Mouse (Mus musculus) neural tube, embryonic 14.5 days (tissue): Measurements from ENCODE around the gene Hist1h3d. TPM values are rescaled to one million over a fixed set of nuclear protein-coding genes. Genes with fewer than 3 reads are reported as not detected.
"Not testable (repeated sequence)": the region's sequence is repeated elsewhere in the genome, so short reads cannot be mapped to it uniquely, and the experiment has no call there.

Experiments
- ATAC-seq: fragments of 200-750 bp; cut with Nextera tagmentation; 2 replicates; pipeline ENCODE4 v1.8.0; 2017; ENCODE audit warnings: low read depth, mild to moderate bottlenecking, moderate TSS enrichment, moderate library complexity
- H3K27ac ChIP-seq: fragments of 300-500 bp; sonication (generic); 2 replicates; pipeline ENCODE4 v1.5.1; 2014; ENCODE audit warnings: low read depth, mild to moderate bottlenecking, control low read depth, low read length, moderate library complexity, mixed read lengths
- H3K27me3 ChIP-seq: fragments of 300-500 bp; sonication (generic); 2 replicates; pipeline ENCODE4 v1.6.1; 2014; ENCODE audit warnings: low read length; ENCODE audit not compliant: control insufficient read depth, insufficient read depth
- H3K36me3 ChIP-seq: fragments of 300-500 bp; sonication (generic); 2 replicates; pipeline ENCODE4 v1.6.1; 2014; ENCODE audit warnings: low read length, mixed read lengths; ENCODE audit not compliant: control insufficient read depth, insufficient read depth
- H3K4me1 ChIP-seq: fragments of 300-500 bp; sonication (generic); 2 replicates; pipeline ENCODE4 v1.6.1; 2014; ENCODE audit warnings: low read length; ENCODE audit not compliant: control insufficient read depth, insufficient read depth
- H3K4me2 ChIP-seq: fragments of 300-500 bp; sonication (generic); 2 replicates; pipeline ENCODE4 v1.6.1; 2014; ENCODE audit warnings: mild to moderate bottlenecking, low read depth, low read length, control low read depth
- H3K4me3 ChIP-seq: fragments of 300-500 bp; sonication (generic); 2 replicates; pipeline ENCODE4 v1.5.1; 2014; ENCODE audit warnings: low read depth, low read length, control low read depth, mixed read lengths
- H3K9ac ChIP-seq: fragments of 300-500 bp; sonication (generic); replicated peaks from 2 replicates; pipeline ENCODE4 v1.6.1; 2014; ENCODE audit warnings: low read depth, mild to moderate bottlenecking, control low read depth, low read length, mixed read lengths
- H3K9me3 ChIP-seq: fragments of 300-500 bp; sonication (generic); 2 replicates; pipeline ENCODE4 v1.6.1; 2016; ENCODE audit warnings: low read length; ENCODE audit not compliant: control insufficient read depth
- WGBS: fragments of 180-500 bp; shearing (Covaris S2); extraction: QIAGEN DNeasy Blood & Tissue Kit; methylation state at CpG from one replicate; pipeline ENCODE4 v1.1.7; 2014; 5-methylcytosine and 5-hydroxymethylcytosine counted together
- polyA plus RNA-seq: library from polyadenylated mRNA; unstranded; fragments of >200 nt; fragmentation: Nextera tagmentation; extraction: Ambion mirVana; gene quantifications from 2 replicates; pipeline ENCODE4 v1.2.1, GENCODE M21; 2014

Hist1h3d gene
- polyA plus RNA-seq, 1 experiment from 2014 or later: 0.50 TPM

GRCm38 (mm10) chr13:23532262-23533075 is 43.1 kb upstream of the Hist1h3d start:
- Histone ChIP-seq H3K27me3 (no peaks in the 10 kb centered on the region), H3K27ac (peak overlapping the region; percentile 96; the same call in 1 of the 2 replicates), H3K9me3 (no peaks in the 10 kb centered on the region), H3K4me2 (peak overlapping the region; percentile 70), H3K4me3 (peak overlapping the region; percentile 42), H3K36me3 (no peaks in the 10 kb centered on the region), H3K4me1 (peaks cover 31% of the 10 kb centered on the region), H3K9ac (peak overlapping the region; percentile 64; the same call in 1 of the 2 replicates)
- 27% methylated on average over 9 of the region's 9 CpGs for WGBS
- no peak for ATAC-seq

GRCm38 (mm10) chr13:23533560-23534367 is 41.8 kb upstream of the Hist1h3d start, which contains the start of gene Hist1h2af:
Gene Hist1h2af (plus strand): TSS chr13:23533906.
- H3K36me3 ChIP-seq, H3K27me3 ChIP-seq, H3K9me3 ChIP-seq, H3K9ac ChIP-seq: not testable (repeated sequence)
- Histone ChIP-seq H3K27ac (peak within 1 kb of the TSS; percentile 70), H3K4me2 (peak within 1 kb of the TSS; percentile 70), H3K4me1 (peaks cover 31% of the 10 kb centered on the region), H3K4me3 (peak within 1 kb of the TSS; percentile 40)
- WGBS: 1% methylated on average over 22 of the region's 53 CpGs
- ATAC-seq: peak; percentile 32; the same call in 1 of the 2 replicates

- H3K27ac ChIP-seq: peak overlapping the region; percentile 39
- H3K36me3 ChIP-seq: no peaks in the 10 kb centered on the region
- peak overlapping the region; percentile 40 for H3K4me3 ChIP-seq
- peak overlapping the region; percentile 70 for H3K4me2 ChIP-seq
- no peak overlapping the region; the same call in 1 of the 2 replicates for H3K9ac ChIP-seq
- ATAC-seq: no peak
- H3K27me3 ChIP-seq: no peaks in the 10 kb centered on the region
- H3K4me1 ChIP-seq: peaks cover 31% of the 10 kb centered on the region
- no peaks in the 10 kb centered on the region for H3K9me3 ChIP-seq
- WGBS: under 1% methylated on average over 15 of the region's 15 CpGs
Measured at GRCm38 (mm10) chr13:23534368-23535131, 41.0 kb upstream of the Hist1h3d start.

GRCm38 (mm10) chr13:23535137-23536075 is 40.2 kb upstream of the Hist1h3d start, which contains the start of gene Hist1h3g:
Gene Hist1h3g (plus strand): TSS chr13:23535422.
- Histone ChIP-seq H3K4me3 (peak within 1 kb of the TSS; percentile 40), H3K4me2 (peak within 1 kb of the TSS; percentile 70), H3K4me1 (peaks cover 27% of the 10 kb centered on the region), H3K27ac (peak within 1 kb of the TSS; percentile 39)
- not testable (repeated sequence) for H3K27me3 ChIP-seq, H3K36me3 ChIP-seq, H3K9ac ChIP-seq, H3K9me3 ChIP-seq
- peak; percentile 90 for ATAC-seq
- under 1% methylated on average over 32 of the region's 62 CpGs for whole genome bisulfite sequencing

GRCm38 (mm10) chr13:23536076-23536822 is 39.3 kb upstream of the Hist1h3d start:
- Histone ChIP-seq H3K27me3 (no peaks in the 10 kb centered on the region), H3K4me1 (peaks cover 27% of the 10 kb centered on the region), H3K9me3 (no peaks in the 10 kb centered on the region), H3K9ac (no peak overlapping the region), H3K36me3 (no peaks in the 10 kb centered on the region), H3K27ac (no peak overlapping the region), H3K4me3 (peak overlapping the region; percentile 40), H3K4me2 (peak overlapping the region; percentile 70)
- WGBS: 20% methylated on average over 7 of the region's 7 CpGs
- no peak for ATAC-seq

- 84% methylated on average over 3 of the region's 3 CpGs for WGBS
- no peak for ATAC-seq
Measured at GRCm38 (mm10) chr13:23537006-23537710, 38.4 kb upstream of the Hist1h3d start.

GRCm38 (mm10) chr13:23538249-23538648 is 37.3 kb upstream of the Hist1h3d start:
- no peak overlapping the region for H3K4me3 ChIP-seq
- WGBS: 72% methylated on average over 5 of the region's 5 CpGs
- H3K27ac ChIP-seq: no peak overlapping the region
- H3K4me1 ChIP-seq: peaks cover 12% of the 10 kb centered on the region
- H3K9ac ChIP-seq: no peak overlapping the region
- no peaks in the 10 kb centered on the region for H3K9me3 ChIP-seq
- H3K36me3 ChIP-seq: no peaks in the 10 kb centered on the region
- no peaks in the 10 kb centered on the region for H3K27me3 ChIP-seq
- ATAC-seq: no peak
- no peak overlapping the region for H3K4me2 ChIP-seq

More at GRCm38 (mm10) chr13:23537006-23537710, 38.4 kb upstream of the Hist1h3d start:
- Histone ChIP-seq H3K36me3 (no peaks in the 10 kb centered on the region), H3K4me1 (peaks cover 23% of the 10 kb centered on the region), H3K27me3 (no peaks in the 10 kb centered on the region), H3K4me3 (no peak overlapping the region), H3K9ac (no peak overlapping the region), H3K4me2 (no peak overlapping the region), H3K9me3 (no peaks in the 10 kb centered on the region), H3K27ac (no peak overlapping the region)
